Mouse (Mus musculus) heart, adult 2 months (tissue): ENCODE measurements at regions not wholly inside any gene's neighbourhood (a gene's known extent, or its start where the extent isn't known, plus 50 kb on each side); places are given as distances from the start of the nearest gene placed in this dataset.
A peak's percentile ranks its signal among the peaks of the same experiment; 100 is the strongest.

Source experiments
- DNase-seq, 2 experiments: peaks; one replicate each; pipeline ENCODE4 v3.0.0; 2021
- H3K27ac ChIP-seq: fragments of 200-600 bp; 2 replicates; pipeline ENCODE4 v1.8.1; 2022
- H3K27me3 ChIP-seq: fragments of 200-500 bp; 2 replicates; pipeline ENCODE4 v1.6.1; 2012; ENCODE audit warnings: mild to moderate bottlenecking, low read length, inconsistent platforms, mixed read lengths; ENCODE audit not compliant: control insufficient read depth, insufficient read depth
- H3K36me3 ChIP-seq: fragments of 200-500 bp; 2 replicates; pipeline ENCODE4 v1.6.1; 2012; ENCODE audit warnings: low read length, inconsistent platforms; ENCODE audit not compliant: control insufficient read depth, insufficient read depth
- H3K4me1 ChIP-seq: fragments of 200-500 bp; 2 replicates; pipeline ENCODE4 v1.6.1; 2011; ENCODE audit warnings: low read length; ENCODE audit not compliant: control insufficient read depth, insufficient read depth
- H3K4me3 ChIP-seq: fragments of 200-600 bp; 2 replicates; pipeline ENCODE4 v1.8.1; 2022
- H3K79me2 ChIP-seq: fragments of 200-500 bp; replicated peaks from 2 replicates; pipeline ENCODE4 v1.6.1; 2012; ENCODE audit warnings: mild to moderate bottlenecking, inconsistent platforms, low read length, moderate library complexity, mixed read lengths; ENCODE audit not compliant: control insufficient read depth, insufficient read depth
- H3K9ac ChIP-seq: fragments of 200-500 bp; 2 replicates; pipeline ENCODE4 v1.6.1; 2012; ENCODE audit warnings: low read depth, mild to moderate bottlenecking, control low read depth, inconsistent platforms, low read length, mixed read lengths
- CTCF ChIP-seq: fragments of 200-600 bp; IDR thresholded peaks from 2 replicates; pipeline ENCODE4 v1.8.1; 2022; ENCODE audit warnings: antibody characterized with exemption, mild to moderate bottlenecking, moderate library complexity
- EP300 ChIP-seq: fragments of 200-500 bp; IDR thresholded peaks from 2 replicates; pipeline ENCODE4 v1.6.1; 2011; ENCODE audit warnings: low read depth, low read length, control low read depth; ENCODE audit not compliant: insufficient read depth
- POLR2A ChIP-seq: fragments of 200-500 bp; IDR thresholded peaks from 2 replicates; pipeline ENCODE4 v1.6.1; 2011; ENCODE audit warnings: mild to moderate bottlenecking, low read depth, low read length, control low read depth; ENCODE audit not compliant: insufficient read depth
- WGBS: fragments of 180-500 bp; shearing (Covaris S2); methylation state at CpG from one replicate; pipeline ENCODE4 v1.1.7; 2018; 5-methylcytosine and 5-hydroxymethylcytosine counted together
- intact Hi-C: fragments of 180-260 bp; cut with DNase I; formaldehyde crosslinking; loops from one replicate; pipeline ENCODE4 v1.15.1; 2025

DNA sequence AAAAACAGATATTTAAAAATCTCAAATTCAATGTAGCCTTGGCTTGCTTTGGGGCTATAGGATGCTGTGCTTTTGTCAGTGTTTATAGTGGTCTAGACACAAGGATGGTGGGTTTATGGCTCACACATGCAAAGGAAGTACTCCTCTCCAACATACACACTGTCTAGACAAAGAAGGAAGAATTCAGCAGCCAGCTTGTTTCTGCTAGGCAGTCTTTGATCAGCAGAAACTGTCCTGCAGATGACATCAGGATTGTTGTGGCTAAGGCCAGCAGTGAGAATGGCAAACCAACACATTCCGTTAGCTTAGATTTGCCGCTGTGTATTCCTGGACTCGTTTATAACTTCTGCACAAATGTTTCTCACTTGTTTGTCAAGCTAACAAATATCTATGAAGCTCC is 325.9 kb upstream of the Actbl2 start:
- no peaks in the 10 kb centered on the region for H3K79me2 ChIP-seq

DNA sequence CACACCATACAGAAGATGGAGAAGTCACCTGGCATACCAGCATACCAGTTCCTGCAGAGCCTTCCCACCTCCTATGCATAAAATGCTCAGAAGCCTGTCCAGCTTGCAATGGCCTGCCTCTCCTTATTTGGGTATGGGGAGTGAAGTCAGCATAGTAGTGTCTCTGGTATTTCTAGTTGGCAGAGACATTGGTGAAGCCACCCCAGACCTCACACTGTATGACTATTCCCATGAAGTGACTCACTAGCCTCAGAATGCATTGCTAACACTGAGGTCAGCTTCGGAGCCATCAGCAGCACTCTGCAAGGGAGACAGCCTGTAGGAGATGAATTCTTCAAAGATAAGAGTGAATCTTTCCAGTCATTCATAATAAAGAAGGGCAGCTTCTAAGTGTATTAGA is 325.2 kb upstream of the Actbl2 start:
- peak in 1 of 2 experiments; percentile 39 for DNase-seq
- Histone ChIP-seq H3K27ac (no peak overlapping the region; the same call in 1 of the 2 replicates), H3K79me2 (no peaks in the 10 kb centered on the region), H3K9ac (no peak overlapping the region), H3K27me3 (no peaks in the 10 kb centered on the region), H3K4me3 (no peak overlapping the region), H3K4me1 (no peaks in the 10 kb centered on the region; the same call in 1 of the 2 replicates), H3K36me3 (no peaks in the 10 kb centered on the region)
- TF ChIP-seq CTCF (no peak), POLR2A (no peak), EP300 (no peak)
- intact Hi-C loops = no loop called here
- 28% methylated on average over 1 of the region's 1 CpGs for WGBS

More for the DNA sequence above, 325.9 kb upstream of the Actbl2 start:
- Histone ChIP-seq H3K27me3 (no peaks in the 10 kb centered on the region), H3K4me1 (no peaks in the 10 kb centered on the region; the same call in 1 of the 2 replicates), H3K4me3 (no peak overlapping the region), H3K27ac (no peak overlapping the region; the same call in 1 of the 2 replicates), H3K36me3 (no peaks in the 10 kb centered on the region), H3K9ac (no peak overlapping the region)
- intact Hi-C loops = no loop called here
- no peak for DNase-seq
- TF ChIP-seq CTCF = no peak
- no peak for TF ChIP-seq POLR2A
- no peak for TF ChIP-seq EP300
- WGBS = 56% methylated on average over 3 of the region's 3 CpGs

DNA sequence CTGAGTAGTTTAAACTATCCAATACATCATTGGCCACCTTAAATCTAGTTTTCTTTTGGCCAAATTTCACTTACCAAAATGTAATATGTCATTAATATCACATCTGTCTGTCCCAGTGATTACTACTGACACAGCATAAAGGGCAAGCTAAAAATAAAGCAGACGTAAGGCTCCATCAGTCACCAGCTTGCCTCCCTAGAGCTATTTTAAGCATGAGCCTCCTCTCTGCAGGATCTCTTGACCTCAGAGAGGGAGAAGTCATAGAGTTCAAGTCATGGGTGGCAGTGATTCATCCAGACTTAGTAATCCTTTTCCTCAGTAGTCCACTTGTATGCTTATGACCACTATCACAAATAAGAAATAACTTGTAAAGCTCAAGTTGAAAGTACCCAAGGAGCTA is 313.2 kb upstream of the Actbl2 start:
- DNase-seq = peak in 1 of 2 experiments; percentile 21
- Histone ChIP-seq H3K9ac (no peak overlapping the region), H3K4me3 (no peak overlapping the region), H3K4me1 (peaks cover 3% of the 10 kb centered on the region), H3K27me3 (no peaks in the 10 kb centered on the region), H3K27ac (peak overlapping the region; percentile 64), H3K79me2 (no peaks in the 10 kb centered on the region), H3K36me3 (no peaks in the 10 kb centered on the region; the same call in 1 of the 2 replicates)
- whole genome bisulfite sequencing = 48% methylated on average over 1 of the region's 1 CpGs
- no peak for TF ChIP-seq CTCF
- TF ChIP-seq POLR2A = no peak
- no peak for TF ChIP-seq EP300
- intact Hi-C loops = no loop called here

DNA sequence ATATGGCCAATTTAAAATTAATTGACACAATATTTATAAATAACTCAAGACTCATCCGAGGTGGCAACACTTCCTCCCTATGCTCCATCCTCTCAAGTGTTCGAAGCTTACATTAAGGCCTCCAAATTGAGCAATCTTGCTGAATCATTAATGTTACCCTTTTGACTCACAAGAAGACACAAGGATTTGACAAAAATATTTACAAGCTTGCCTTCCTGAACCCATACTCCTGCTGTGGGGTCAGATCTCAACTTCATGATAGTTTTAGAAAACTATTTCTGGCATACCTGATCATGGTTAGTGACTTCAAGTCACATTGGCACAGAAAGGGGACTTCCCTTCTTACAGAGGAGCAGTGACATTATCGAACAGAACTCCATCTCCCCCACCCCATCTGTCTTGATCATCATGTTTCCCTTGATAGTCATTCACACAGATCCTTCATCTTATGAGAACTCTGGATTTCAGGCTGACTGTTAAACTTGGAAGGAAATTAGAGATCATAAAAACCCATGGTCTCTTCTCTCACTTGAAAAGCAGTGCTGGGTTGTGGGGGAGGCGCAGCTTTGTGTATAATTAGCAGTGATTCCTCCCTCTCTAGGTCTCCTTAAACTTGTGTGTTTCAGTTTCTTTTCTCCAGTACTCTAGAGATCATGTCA is 311.7 kb upstream of the Actbl2 start:
- WGBS = 65% methylated on average over 4 of the region's 4 CpGs
- intact Hi-C loops = no loop called here
- H3K4me1 ChIP-seq = peaks cover 3% of the 10 kb centered on the region

DNA sequence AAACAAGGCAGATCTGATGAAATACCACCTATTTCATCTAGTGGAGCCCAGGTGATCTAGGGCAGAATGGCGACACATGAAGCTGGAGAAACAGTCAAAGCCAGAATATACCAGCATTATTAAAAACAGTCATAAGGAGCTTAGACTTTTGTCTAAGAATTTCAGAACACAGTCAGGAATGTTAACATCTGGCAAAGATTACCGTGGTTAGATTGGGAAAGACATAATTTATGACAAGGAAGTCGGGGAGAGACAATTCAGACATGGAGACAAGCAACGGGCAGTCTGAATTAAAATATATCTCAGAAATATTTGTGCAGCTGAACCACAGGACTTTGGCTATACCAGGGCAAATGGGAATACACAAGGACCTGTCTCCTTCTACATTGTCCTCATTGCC is 310.8 kb upstream of the Actbl2 start:
- Histone ChIP-seq H3K9ac (no peak overlapping the region), H3K27me3 (no peaks in the 10 kb centered on the region), H3K27ac (no peak overlapping the region), H3K79me2 (no peaks in the 10 kb centered on the region), H3K4me3 (no peak overlapping the region), H3K36me3 (no peaks in the 10 kb centered on the region; the same call in 1 of the 2 replicates), H3K4me1 (peaks cover 3% of the 10 kb centered on the region)
- 80% methylated on average over 4 of the region's 4 CpGs for WGBS
- DNase-seq = no peak
- intact Hi-C loops = no loop called here
- TF ChIP-seq POLR2A (no peak), CTCF (no peak), EP300 (no peak)

More for the DNA sequence above, 311.7 kb upstream of the Actbl2 start:
- Histone ChIP-seq H3K36me3 (no peaks in the 10 kb centered on the region; the same call in 1 of the 2 replicates), H3K27ac (no peak overlapping the region), H3K4me3 (no peak overlapping the region), H3K9ac (no peak overlapping the region), H3K27me3 (no peaks in the 10 kb centered on the region), H3K79me2 (no peaks in the 10 kb centered on the region)
- no peak for TF ChIP-seq EP300
- no peak for TF ChIP-seq CTCF
- no peak for TF ChIP-seq POLR2A
- no peak for DNase-seq

DNA sequence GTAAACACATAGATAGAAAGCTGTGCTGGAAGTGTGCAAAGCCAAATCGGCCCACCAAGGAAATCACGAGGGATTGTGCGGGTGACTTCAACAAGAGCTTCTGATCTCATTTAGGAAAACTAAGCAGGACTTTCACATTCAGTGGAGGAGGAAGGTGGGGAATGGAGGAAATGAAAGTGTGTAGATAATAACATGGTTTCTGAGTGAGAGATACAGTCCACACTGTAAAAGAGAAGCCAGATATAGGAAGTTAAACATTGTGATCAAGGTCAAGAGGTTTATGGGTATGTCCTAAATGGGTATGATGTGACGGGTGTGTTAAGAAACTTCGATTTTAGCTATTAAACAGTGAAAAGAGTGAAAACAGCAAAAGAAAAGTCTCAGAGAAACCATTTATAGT is 310.1 kb upstream of the Actbl2 start:
- Histone ChIP-seq H3K4me3 (no peak overlapping the region), H3K4me1 (peaks cover 3% of the 10 kb centered on the region), H3K27ac (no peak overlapping the region), H3K79me2 (no peaks in the 10 kb centered on the region), H3K36me3 (no peaks in the 10 kb centered on the region; the same call in 1 of the 2 replicates), H3K27me3 (no peaks in the 10 kb centered on the region), H3K9ac (no peak overlapping the region)
- intact Hi-C loops = no loop called here
- TF ChIP-seq EP300 (no peak), POLR2A (no peak)
- no peak for DNase-seq
- 78% methylated on average over 5 of the region's 5 CpGs for WGBS
